Mouse (Mus musculus): ENCODE measurements at regions not wholly inside any gene's neighbourhood (a gene's known extent, or its start where the extent isn't known, plus 50 kb on each side); places are given as distances from the start of the nearest gene placed in this dataset.

DNA sequence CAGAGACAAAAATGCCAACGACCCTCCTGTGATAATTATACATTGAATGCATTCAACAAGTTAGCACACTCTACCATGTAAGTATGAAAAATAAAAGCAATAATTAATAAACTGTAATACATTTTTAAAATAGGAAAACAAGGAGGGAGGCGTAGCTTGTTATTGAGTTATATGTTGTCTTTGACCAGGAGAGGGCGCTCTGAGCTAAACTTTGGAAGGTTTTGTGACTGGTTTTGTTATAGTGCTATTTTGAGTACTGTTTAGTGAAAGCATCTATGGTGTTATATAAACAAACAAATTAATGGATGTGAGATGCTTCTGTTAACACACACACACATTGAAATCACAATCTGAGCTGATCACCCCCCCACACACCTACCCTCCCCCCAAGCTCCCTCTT is 166.6 kb upstream of the Adamts16 start:
- TF ChIP-seq EP300 (IDR thresholded peaks at IDR 0.05; ENCODE audit: insufficient read depth, low read depth, low read length): no peak
- peak; percentile 57 for TF ChIP-seq CTCF (IDR thresholded peaks at IDR 0.05)

Data from heart, adult 2 months (tissue).